Mouse (Mus musculus) heart, adult 9 months (tissue): ENCODE measurements around the gene Rab44.
A peak's percentile ranks its signal among the peaks of the same experiment; 100 is the strongest.

ENCODE experiments used
- DNase-seq, 2 experiments: peaks; one replicate each; pipeline ENCODE4 v3.0.0; 2022; ENCODE audit warnings: low spot score in 2 of 2

The Rab44 gene

DNA sequence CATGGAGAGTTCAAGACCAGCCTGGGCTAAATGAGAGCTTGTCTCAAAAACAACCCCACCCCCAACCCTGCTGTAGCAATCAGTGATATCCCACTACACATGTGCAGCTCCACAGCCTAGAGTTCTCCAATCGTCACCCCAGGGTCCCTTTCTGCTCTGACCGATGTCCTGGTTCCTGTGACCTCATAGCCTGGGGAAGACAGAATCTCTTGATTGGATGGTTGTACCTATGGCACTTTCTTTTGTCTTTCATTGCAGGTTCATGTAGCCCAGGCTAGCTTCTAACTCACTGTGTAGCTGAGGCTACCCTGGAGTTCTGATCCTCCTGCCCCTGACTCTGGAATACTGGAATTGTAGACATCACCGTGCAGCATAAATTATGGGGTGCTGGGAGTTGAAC is 12.6 kb downstream of the Rab44 start:
- DNase-seq, result no peak

DNA sequence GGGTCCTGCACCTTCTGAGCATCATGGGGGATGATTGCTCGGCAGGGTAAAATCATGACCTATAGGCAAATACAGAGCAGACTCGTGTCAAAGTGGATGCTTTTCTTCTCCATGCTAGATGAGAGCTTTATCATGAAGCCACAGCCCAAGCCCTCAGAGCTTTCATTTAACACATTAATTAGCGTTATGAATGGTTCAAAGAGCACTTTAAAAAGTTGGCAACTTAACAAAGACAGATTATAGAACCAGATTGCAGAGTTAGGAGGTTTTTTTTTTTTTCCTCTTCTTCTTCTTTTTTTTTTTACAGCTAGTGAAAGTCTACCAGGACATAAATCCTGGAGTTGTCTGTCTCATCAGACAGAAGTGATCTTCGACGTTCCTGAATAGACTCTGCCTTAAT is 15.4 kb downstream of the Rab44 start:
- DNase-seq, result no peak

DNA sequence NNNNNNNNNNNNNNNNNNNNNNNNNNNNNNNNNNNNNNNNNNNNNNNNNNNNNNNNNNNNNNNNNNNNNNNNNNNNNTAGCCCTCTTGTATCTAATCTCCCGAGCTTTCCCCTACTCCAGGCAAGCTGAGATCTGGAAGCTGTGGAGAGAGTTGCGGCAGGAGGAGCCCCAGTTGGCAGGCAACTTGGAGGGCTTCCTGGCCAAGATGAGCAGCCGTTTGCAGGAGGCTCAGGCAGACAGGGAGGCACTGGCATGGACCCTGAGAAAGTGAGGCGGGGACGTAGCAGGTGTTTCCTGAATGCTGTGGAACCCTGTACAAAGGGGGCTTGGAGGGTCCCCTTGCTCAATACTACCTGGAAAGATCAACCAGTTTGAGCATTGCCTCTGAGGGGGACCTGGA is 21.1 kb downstream of the Rab44 start:
- no peak for DNase-seq

DNA sequence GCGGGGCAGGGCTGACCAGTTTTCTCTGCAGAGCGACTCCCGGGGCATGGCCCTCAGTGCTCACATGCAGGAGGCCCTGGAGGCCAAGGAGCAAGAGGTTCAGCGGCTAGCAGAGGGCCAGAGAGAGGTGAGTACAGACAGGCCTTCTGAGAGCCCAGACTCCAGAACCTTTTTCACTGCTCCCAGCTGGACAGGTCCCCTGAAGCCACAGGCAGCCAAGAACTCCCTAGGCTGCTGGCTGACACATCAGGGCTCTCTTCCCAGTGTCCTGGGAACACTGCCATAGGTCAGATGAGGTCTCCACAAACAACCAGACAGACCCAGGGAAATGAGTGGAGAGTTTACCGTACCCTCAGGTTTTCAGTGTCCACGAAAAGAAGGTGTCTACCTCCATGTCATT is 22.3 kb downstream of the Rab44 start:
- peak; percentile 82 to 88 for DNase-seq

DNA sequence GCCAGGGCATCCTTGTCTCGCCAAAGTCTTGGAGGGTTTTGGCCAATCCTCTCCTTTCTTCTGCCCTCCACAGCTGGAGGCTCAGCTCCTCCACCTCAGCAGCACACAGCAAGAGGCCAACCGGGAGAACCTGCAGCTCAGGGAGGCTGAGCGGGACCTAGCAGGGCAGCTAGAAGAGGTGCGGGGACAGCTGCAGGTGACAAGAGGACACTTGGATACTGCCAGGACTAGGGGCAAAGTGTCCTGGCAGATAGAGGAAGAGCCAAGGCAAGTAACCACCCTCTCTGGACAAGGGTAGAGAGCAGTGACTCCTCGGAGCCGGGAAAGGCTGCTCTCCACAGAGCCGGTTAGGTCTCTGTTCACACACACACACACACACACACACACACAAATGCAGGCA is 24.0 kb downstream of the Rab44 start:
- DNase-seq, result no peak

DNA sequence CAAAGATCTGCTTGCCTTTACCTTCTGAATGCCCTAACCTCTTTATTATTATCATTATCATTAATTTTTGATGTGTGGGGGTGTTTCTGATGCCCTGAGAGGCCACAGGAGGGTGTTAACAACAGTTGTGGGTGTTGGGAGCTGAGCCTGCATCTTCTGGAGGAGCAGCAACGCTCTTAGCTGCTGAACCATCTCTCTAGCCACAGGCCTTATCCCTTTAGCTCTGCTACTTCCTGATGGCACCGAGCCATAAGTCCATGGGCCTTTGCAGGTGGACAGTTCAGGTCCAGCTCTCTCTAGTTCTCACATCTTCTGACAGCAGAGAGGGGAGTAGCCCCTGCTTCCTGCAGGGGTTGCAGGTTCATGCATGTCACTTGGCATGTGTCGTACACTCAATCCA is 27.6 kb downstream of the Rab44 start:
- no peak for DNase-seq

DNA sequence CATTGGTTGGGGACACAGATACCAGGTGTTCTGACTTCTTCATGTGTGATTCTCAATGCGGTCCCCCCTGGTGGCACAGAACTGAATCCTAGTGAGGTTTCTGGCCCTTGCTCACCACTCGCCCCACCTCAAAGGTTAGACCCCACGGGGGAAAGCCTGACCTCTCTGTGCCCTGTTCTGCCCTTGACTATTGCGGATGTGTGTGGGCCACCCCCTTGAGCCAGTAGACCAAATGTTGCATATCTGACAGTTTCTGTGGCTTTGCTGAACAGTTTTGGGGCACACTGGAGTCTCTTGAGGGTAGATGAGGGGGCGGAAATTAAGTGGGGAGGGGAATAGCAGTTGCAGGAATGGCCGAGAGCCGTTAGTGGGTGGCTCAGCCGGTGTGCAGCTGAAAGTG is 29.3 kb downstream of the Rab44 start:
- DNase-seq, result no peak

DNA sequence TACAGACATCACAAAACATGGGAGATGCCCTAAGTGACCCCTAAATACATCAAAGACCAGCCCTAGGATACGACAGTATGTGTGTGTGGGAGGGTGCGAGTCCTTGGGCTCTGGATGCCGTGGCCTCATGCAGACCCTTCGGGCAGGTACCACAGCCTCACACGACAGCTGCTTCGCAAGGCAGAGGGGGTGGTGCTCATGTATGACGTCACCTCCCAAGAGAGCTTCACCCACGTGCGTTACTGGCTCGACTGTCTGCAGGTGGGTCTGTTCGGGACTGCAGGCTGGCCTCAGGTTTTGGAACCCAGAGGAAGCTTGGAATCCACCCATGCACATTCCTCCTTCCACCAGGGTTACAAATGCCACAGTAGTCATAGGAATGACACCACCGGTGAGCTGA is 31.2 kb downstream of the Rab44 start:
- DNase-seq, result no peak

DNA sequence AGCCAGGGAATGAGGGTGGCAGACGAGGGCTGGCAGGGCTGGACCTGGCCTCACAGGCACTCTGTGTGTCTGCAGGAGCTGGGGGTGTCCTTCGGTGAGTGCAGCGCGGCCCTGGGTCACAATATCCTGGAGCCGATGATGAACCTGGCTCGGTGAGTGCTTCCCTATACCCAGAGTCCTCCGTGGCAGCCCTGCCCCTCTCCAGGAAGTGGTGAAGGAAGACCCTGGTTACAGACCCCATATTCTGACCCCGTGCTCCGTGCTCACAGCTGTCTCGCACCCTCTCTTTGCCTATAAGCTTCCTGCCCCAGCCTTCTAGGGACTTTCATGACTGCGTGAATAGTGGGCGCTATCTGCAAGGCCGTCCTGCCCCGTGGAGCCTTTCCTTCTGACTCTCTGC is 33.3 kb downstream of the Rab44 start:
- DNase-seq, result no peak

DNA sequence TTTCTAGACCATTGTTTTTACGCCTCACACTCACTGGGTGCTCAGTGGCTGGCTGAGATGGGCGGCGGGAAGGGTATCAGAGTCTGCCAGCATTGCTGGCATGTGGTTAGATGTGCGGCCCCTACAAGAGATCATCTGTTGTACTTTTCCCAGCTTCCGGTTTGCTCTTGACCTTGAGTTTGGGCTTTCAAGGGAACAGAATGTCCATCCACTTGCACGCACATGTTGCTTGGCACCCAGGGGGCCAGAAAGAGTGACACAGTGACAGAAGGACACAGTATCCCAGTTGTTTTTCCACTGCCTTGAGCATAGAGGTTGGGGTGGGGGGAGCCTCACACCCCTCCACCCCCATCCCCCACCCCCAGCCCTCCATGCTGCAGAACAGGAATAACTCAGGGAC is 33.8 kb downstream of the Rab44 start:
- DNase-seq, result no peak

DNA sequence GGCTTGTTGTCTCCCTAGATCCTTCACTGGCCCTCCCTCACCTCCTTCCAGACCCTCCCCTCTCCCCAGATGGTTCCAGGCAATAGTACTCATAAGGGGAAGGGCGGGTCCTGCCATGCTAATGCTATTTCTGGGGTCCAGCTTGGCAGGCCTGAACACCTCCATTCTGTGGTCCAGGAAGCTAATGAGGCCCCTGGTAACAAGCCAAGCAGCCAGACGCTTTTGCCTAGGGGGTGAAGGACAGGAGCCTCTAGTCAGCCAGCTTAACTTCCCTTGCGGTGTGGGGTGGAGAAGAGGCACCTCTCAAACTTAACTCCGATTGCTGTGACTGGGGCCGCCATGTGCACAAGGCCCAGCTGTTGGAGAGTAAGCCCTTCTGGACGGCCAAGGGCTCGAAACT is 35.8 kb downstream of the Rab44 start:
- no peak for DNase-seq

DNA sequence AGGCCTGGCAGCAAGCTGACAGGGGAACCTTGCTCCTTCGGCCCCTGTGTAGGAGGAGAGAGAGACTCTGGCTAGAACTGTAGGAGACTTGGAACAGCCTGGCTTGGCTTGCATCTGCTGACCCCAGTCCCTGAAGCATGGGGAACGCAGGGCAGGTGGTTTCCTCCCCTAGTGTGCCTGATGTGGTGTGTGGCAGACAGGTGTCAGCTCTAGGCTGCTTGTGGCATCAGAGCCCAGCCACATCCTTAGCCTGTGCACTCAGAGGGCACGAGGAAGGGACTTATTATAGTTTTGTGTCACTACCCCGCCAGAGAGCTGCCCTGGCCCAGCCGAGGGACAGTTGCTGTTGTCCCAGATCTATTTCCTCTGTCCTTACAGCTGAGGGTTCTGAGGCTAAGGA is 38.6 kb downstream of the Rab44 start:
- DNase-seq, result no peak

DNA sequence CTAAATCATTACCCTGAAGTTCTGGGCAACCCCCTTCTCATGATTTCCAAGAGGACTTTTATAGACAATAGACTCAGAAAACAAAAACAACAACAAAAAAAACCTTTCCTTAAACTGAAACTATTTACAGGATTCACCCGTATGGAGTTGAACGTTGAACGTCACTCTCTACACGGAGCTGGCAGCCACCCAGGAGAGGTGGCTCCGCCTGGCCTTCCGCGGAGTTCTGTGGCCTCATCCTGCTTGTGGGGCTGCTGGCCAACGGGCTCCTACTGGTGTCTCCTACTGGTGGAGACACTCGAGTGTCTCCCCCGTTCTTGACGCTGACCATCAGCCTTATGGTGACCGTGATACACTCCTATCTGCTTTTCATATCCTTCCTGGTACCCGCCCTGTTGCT is 40.3 kb downstream of the Rab44 start:
- DNase-seq, result no peak

DNA sequence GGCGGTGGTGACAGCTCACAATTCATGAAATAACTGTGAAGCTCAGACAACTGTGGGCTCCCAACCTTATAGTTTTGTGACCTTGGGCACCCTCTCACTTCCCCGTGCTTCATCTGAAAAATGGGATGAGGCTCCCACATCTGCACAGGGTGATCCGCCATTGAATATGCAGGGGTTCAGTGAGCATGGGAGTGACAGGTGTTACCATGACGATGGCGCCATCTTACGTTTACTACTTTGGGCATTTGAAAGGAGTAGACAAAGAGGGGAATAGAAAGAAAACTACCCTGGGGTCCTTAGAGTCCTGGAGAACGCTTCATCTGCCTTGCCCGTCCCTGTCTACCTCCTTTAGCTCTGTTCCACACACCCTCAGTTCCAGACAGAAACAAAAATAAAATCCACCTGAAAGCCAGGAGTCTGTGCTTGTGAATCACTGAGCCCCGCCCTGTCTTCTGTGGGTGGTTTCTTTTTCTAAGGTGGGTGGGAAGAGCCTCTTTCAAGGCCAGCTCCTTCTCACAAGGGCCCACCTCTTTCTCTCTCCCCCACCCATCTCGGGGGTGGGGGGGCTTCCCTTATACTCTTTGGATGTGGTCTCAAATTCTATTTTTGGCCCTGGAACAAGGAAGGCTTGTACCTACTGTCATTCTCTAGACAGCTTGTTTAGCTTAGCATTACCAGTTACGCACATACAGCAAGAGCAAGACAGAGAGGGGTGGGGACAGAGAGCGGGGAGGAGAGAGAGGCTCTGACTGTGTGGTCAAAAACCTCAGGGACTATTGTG is 41.6 kb downstream of the Rab44 start:
- no peak for DNase-seq

DNA sequence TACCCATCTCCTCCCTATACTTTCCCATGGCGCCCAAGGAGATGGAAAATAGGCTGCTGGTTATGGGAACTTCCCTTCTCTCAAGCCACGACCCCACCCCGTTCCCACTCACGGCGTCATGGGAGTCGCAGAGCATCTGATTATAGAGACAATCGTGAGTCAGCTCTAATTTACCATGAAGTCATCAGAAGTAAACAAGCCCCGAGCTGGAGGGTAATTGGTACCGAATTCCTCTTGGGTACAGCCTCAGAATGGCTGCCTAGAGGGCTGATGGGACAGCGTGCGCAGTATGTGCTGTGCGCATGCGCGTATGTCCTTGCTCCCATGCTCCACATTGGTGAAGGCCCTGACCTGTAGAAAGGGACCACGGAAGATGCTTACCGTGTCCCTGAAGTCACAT is 42.5 kb downstream of the Rab44 start:
- no peak for DNase-seq

DNA sequence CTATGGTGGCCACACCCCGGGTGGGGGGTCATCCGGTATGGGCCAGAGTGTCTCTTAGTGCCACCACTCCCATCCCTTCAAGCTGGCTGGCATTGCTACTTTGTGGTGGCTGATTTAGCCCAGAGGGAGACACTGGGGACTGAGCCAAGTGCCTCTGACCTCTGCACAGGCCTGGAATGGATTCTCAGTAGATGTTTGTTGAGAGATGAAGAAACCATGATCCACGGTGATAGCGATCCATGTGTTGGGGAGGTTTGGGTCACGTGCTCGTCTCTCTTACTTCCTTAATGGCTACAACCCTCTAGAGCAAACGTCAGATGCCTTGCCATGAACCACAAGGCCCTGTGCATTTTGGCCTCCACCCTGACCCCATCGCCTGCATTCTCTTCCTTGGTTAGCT is 42.9 kb downstream of the Rab44 start:
- no peak for DNase-seq

DNA sequence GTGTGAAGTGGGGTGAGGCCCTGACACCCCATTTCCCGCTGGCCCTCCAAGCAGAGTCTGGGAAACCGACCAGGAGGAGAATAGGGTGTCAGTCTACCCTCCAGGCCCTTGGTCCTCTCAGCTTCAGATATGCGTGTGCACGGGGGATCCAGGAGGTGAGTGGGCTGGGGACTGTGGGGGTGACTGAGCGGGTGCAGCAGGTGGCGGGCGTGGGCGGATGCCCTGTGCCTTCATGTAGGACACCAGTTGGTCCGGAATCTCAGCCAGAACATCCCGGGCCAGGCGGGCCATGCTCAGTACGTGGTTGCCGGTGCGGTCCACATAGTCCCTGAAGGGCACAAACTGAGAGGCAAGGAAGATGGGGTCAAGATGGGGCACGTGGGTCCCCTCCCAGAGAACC is 45.0 kb downstream of the Rab44 start:
- no peak for DNase-seq

DNA sequence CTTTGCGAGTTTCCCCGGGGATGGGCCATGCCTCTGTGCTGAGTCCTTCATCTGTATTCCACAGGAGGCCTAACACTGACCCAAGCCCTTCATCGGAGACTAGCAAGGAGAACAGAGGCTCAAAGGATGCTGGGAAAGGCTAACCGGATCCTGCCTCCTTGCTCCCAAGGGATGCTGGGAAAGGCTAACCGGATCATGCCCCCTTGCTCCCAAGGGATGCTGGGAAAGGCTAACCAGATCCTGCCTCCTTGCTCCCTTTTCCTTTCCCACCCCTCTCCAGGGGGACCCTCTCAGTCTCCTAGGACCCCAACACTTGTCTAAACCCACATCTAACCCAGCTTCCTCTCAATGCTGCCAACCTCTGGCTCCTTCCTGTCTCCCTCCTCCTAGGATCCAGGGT is 45.4 kb downstream of the Rab44 start:
- DNase-seq, result no peak

DNA sequence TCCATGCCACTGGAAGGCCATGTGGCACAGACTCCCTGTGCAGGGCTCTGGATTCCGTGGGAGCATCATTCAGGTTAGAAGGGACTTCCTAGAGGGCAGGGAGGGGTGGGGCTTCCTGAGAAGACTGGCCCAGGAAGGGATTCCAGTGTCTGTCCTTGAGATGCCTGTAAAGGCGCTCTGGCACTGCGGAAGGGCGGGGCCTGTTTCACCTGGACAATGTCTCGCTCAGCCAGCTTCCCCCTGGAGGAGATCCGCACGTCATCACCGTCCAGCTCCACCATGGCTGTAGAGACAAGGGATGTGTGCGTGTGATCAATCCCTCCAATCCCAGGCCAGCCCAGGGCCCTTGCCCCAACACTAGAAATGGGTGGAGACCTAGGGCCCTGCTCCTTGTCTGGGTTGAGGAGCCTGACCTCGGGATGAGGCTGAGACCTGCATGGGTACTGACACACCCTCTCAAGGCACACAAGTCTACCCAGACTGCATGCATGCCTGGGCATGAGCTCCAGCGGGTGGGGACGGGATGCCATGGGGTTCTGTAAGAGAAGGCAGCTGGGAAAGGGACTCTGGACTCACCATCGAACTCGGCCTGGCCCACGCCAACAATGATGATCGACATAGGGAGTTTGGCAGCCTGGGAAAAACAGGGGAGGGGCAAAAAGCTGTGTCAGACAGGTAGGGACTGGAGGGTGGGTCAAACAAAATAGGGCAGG is 46.0 kb downstream of the Rab44 start:
- DNase-seq, result no peak

DNA sequence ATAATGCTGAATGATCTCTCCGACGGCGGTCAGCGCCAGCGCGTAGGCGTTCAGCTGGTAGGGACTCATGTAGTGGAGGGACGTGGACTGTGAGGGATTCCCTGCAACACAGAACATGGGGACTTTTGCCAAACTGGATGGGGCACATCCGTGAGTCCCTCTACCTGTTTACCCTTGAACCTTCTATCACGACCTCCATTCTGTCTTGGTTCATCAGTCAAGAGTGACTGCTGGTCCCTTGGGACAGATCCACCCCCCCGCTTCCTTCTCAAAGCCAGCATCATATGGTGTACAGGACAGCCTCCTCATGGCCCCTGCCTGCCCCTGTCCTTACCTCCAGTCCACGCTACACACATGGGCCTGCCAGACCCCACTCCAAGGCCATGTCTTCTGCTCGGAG is 48.4 kb downstream of the Rab44 start:
- DNase-seq, result no peak

DNA sequence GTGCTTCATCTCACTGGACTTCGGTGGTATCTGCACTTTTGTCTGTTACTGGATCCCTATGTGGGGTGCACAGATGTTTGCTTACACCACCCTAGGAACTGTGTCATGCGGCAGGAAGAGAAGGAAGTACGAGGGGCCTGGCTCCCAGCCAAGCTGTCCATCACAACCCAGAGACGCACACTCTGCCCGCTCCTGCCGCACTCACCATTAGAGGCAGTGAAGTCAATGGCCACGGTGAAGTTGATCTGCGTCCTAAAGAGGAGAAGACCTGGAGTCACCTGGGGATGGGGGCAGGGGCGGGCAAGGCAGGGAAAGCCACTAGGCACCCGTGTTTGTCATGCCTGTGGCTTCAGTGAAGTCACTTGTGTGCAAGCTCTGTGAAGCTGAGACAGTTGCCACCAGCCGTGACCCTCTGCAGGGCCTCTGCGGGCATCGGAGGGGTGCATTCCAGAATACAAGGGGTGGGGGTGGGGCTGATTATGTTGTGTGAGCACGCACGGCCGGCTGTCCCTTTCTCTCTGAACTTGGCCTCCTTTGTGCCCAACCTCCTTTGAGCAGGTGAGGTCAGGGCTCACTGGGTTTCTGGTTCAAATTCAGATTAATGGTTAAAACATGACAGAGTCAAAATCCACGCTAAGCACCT is 50.6 kb downstream of the Rab44 start:
- peak in 1 of 2 experiments; percentile 19 for DNase-seq

DNA sequence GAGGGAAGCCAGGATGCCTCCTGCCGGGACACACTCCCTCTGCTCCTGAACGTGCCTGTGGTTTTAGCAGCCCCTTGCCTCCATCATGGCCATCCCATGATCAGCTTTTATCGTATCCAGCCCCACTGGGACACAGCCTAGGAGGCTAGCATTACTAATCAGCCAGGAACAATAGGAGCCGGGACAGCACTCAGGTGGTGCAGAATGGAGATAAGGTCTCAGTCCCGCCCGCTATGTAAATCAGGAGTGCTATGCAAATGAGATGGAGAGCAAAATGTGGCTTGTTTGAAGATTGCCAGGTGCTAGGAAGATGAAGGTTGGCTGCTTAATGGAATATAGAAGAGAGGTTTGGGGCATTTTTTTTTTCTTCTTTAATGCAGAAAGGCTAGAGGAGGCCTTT is 51.5 kb downstream of the Rab44 start:
- DNase-seq, result no peak

DNA sequence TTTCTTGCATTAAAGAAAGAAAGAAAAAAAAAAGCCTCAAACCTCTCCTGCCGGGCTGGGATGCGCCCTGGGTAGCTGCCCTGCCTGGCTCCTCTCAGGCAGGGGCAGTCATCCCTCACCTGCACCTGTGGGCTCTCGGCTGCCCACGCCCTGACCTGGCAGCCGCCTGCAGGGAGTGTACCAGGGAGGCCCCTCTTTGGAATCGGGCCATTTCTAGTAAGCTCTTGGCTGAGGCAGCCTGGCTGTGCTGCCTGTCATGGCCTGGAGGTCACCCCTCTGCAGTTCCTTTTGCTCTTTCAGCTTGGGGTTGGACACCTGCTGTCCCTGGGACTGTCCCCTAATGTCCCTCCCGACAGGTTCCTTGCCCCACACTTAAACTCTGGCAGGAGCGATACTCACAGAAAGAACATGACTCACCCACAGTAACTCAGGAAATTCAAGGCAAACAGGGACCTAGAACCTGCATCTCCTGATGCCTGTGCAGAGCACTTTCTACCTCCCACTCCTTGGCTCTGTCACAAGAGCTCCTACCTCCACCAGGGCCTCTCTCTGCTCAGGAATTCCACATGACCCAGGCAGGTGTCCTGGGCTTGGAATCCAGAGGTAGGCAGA is 52.1 kb downstream of the Rab44 start:
- no peak for DNase-seq
